Mouse (Mus musculus) stomach, postnatal 0 days (tissue): ENCODE measurements around the gene Pgm5. TPM values are rescaled to one million over a fixed set of nuclear protein-coding genes. Genes with fewer than 3 reads are reported as not detected.

Source experiments
- ATAC-seq: fragments of 200-750 bp; cut with Nextera tagmentation; 2 replicates; pipeline ENCODE4 v1.8.0; 2017; ENCODE audit not compliant: low FRiP score, low TSS enrichment
- DNase-seq: peaks from one replicate; pipeline ENCODE4 v3.0.0-alpha.2; 2016; ENCODE audit warnings: low spot score
- H3K27ac ChIP-seq: fragments of 300-500 bp; sonication (generic); replicated peaks from 2 replicates; pipeline ENCODE4 v1.5.1; 2014; ENCODE audit warnings: mild to moderate bottlenecking, control low read depth
- H3K27me3 ChIP-seq: fragments of 300-500 bp; sonication (generic); 2 replicates; pipeline ENCODE4 v1.6.1; 2014; ENCODE audit warnings: low read length; ENCODE audit not compliant: control insufficient read depth, insufficient read depth
- H3K36me3 ChIP-seq: fragments of 300-500 bp; sonication (generic); 2 replicates; pipeline ENCODE4 v1.6.1; 2014; ENCODE audit warnings: low read length, mixed read lengths; ENCODE audit not compliant: control insufficient read depth, insufficient read depth
- H3K4me1 ChIP-seq: fragments of 300-500 bp; sonication (generic); replicated peaks from 2 replicates; pipeline ENCODE4 v1.6.1; 2014; ENCODE audit warnings: antibody characterized with exemption; ENCODE audit not compliant: control insufficient read depth, insufficient read depth
- H3K4me2 ChIP-seq: fragments of 300-500 bp; sonication (generic); replicated peaks from 2 replicates; pipeline ENCODE4 v1.6.1; 2014; ENCODE audit warnings: low read depth, mild to moderate bottlenecking, control low read depth, moderate library complexity
- H3K4me3 ChIP-seq: fragments of 300-500 bp; sonication (generic); 2 replicates; pipeline ENCODE4 v1.5.1; 2014; ENCODE audit warnings: low read depth, low read length, control low read depth
- H3K9ac ChIP-seq: fragments of 300-500 bp; sonication (generic); 2 replicates; pipeline ENCODE4 v1.6.1; 2014; ENCODE audit warnings: mild to moderate bottlenecking, low read length, control low read depth, mixed read lengths
- H3K9me3 ChIP-seq: fragments of 300-500 bp; sonication (generic); 2 replicates; pipeline ENCODE4 v1.6.1; 2016; ENCODE audit warnings: low read length; ENCODE audit not compliant: control insufficient read depth
- CTCF ChIP-seq: IDR thresholded peaks from 2 replicates; pipeline ENCODE4 v1.5.1; 2016; ENCODE audit warnings: antibody characterized with exemption, low read depth, mild to moderate bottlenecking, moderate library complexity
- EP300 ChIP-seq: optimal IDR thresholded peaks from 2 replicates; pipeline ENCODE3; 2016; ENCODE audit warnings: antibody characterized with exemption
- WGBS: fragments of 180-500 bp; shearing (Covaris S2); extraction: QIAGEN DNeasy Blood & Tissue Kit; methylation state at CpG from one replicate; pipeline ENCODE4 v1.1.7; 2014; 5-methylcytosine and 5-hydroxymethylcytosine counted together
- polyA plus RNA-seq: library from polyadenylated mRNA; unstranded; fragments of >200 nt; fragmentation: Nextera tagmentation; extraction: Ambion mirVana; gene quantifications from 2 replicates; pipeline ENCODE4 v1.2.1, GENCODE M21; 2015

Gene Pgm5
- polyA plus RNA-seq, 1 experiment from 2014 or later: 6.3 TPM

DNA sequence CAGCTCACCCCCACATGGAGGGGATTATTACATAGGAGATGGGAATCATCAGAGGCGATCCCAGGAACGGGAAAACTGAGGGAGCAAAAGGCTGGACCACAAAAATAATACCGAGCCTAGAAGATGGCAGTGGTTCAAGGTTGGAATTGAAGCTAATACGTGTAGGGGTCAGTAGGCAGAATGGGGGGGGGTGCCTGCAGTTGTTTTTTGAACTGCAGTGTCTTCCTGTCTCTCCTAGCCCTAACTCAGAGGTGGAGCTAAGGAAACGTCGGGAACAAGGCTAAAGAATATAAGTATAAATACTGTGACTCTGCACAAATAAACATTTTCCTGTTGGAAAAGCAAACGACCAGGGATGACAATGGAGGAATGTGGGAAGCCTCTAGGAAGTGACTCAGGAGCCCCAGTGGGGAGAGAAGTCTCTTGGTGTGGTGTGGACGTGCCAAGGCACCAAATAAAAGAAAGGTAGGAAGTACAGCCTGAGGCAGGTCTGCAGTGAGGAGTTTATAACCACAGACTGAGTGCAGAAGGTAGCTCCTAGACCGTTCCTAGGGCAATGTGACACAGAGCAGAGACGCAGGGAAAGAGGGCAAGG, 189.2 kb downstream of the Pgm5 start:
- no peak for DNase-seq
- H3K27me3 ChIP-seq: no peaks in the 10 kb centered on the region
- WGBS: 50% methylated on average over 10 of the region's 10 CpGs
- H3K9me3 ChIP-seq: no peaks in the 10 kb centered on the region
- no peak overlapping the region for H3K9ac ChIP-seq
- ATAC-seq: no peak
- H3K4me1 ChIP-seq: no peaks in the 10 kb centered on the region
- H3K4me2 ChIP-seq: no peak overlapping the region
- no peak overlapping the region for H3K27ac ChIP-seq
- no peaks in the 10 kb centered on the region for H3K36me3 ChIP-seq
- H3K4me3 ChIP-seq: no peak overlapping the region
- TF ChIP-seq EP300 (no peak), CTCF (no peak)

DNA sequence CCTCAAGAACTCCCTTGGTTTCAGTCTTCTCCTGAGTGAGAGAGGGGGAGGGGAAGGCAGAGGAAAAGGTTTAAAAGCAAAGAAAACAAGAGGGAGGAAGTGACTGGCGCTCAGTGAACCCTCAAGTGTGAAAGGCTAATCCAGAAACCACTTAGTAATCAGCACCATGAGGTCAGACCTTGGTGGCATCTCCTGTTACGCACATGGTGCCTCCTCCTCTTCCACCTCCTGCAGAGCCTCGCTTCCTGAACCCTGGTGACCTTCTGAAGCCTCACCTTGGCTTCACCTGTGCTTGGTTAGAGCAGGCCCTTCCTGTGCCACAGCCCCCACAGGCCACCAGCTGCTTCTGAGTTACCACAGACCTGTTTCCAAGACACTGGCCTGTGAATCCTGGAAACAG, 190.1 kb downstream of the Pgm5 start:
- ATAC-seq (no peak), DNase-seq (no peak)
- no peak overlapping the region for H3K4me2 ChIP-seq
- no peak overlapping the region for H3K4me3 ChIP-seq
- H3K4me1 ChIP-seq: no peaks in the 10 kb centered on the region
- H3K9ac ChIP-seq: no peak overlapping the region
- WGBS: 61% methylated on average over 3 of the region's 3 CpGs
- H3K27me3 ChIP-seq: no peaks in the 10 kb centered on the region
- H3K27ac ChIP-seq: no peak overlapping the region
- TF ChIP-seq CTCF: no peak
- no peak for TF ChIP-seq EP300
- H3K9me3 ChIP-seq: no peaks in the 10 kb centered on the region
- no peaks in the 10 kb centered on the region for H3K36me3 ChIP-seq

DNA sequence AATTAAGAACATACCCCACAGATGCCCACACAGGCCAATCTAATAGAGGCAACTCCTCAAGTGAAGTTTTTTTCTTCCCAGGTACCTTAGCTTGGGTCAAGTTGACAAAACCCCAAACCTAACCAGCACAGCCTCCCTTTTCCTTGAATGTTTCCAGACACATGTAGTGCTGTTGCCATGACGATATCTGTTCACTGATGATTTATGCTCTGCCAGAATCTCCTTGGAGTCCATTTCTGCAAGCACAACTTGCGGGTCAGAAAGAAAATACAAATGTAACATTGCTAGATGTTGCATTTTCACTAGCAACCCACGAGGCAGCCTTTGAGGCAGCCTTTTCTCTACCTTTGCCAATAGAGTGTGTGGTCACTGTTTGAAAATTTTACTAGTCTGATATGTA, 194.1 kb downstream of the Pgm5 start:
- Histone ChIP-seq H3K4me3 (no peak overlapping the region), H3K4me1 (no peaks in the 10 kb centered on the region), H3K27ac (no peak overlapping the region), H3K9me3 (no peaks in the 10 kb centered on the region), H3K4me2 (no peak overlapping the region), H3K36me3 (no peaks in the 10 kb centered on the region), H3K27me3 (no peaks in the 10 kb centered on the region), H3K9ac (no peak overlapping the region)
- DNase-seq (no peak), ATAC-seq (no peak)
- 76% methylated on average over 3 of the region's 3 CpGs for WGBS
- no peak for TF ChIP-seq CTCF
- TF ChIP-seq EP300: no peak

DNA sequence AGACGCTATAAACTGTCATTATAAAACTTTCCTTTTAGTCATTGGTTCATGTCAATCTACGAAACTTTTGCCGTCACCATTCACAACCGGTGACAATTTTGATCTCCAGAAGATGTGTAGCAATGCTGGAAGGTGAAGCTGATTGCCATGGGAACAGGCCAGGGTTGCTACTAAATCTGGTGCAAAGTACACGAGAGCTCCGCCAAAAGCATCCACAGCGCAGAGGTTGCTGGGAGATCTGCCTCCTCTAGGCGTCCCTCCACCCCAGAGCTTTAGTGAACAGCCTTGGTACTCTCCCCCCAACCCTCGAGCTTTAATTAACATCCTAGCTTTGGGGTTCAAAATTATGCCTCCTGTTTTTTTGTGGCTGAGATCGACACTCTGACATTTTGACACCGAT, 195.9 kb downstream of the Pgm5 start:
- WGBS: 77% methylated on average over 11 of the region's 11 CpGs
- Histone ChIP-seq H3K9ac (no peak overlapping the region), H3K9me3 (no peaks in the 10 kb centered on the region), H3K27ac (no peak overlapping the region), H3K4me1 (no peaks in the 10 kb centered on the region), H3K4me2 (no peak overlapping the region), H3K36me3 (no peaks in the 10 kb centered on the region), H3K27me3 (no peaks in the 10 kb centered on the region), H3K4me3 (no peak overlapping the region)
- ATAC-seq (no peak), DNase-seq (no peak)
- TF ChIP-seq EP300: no peak
- no peak for TF ChIP-seq CTCF

DNA sequence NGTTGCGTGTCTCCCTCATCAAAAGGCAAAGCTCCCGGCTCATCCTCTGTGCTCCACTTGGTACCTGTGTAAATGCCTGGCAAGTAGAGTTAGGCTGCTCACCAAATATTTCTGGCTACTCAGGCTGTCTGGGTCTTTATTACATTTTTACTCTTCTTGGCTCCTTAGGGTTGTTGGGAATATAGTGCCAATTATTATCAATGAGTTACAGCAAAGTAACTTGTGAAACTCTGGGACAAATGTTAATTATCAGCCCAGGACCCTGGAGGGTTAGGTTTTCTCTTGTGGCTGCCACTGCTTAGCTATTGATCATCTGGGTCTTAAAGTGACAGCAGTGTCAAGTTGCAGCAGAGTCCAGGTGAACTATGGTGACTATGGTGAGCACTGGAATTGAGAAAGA, 199.3 kb downstream of the Pgm5 start:
- H3K9ac ChIP-seq: no peak overlapping the region
- no peak overlapping the region for H3K27ac ChIP-seq
- no peaks in the 10 kb centered on the region for H3K9me3 ChIP-seq
- no peaks in the 10 kb centered on the region for H3K4me1 ChIP-seq
- DNase-seq: no peak
- H3K36me3 ChIP-seq: no peaks in the 10 kb centered on the region
- H3K4me2 ChIP-seq: no peak overlapping the region
- 92% methylated on average over 2 of the region's 2 CpGs for WGBS
- ATAC-seq: no peak
- no peak overlapping the region for H3K4me3 ChIP-seq
- TF ChIP-seq EP300: no peak
- TF ChIP-seq CTCF: no peak
- H3K27me3 ChIP-seq: no peaks in the 10 kb centered on the region

DNA sequence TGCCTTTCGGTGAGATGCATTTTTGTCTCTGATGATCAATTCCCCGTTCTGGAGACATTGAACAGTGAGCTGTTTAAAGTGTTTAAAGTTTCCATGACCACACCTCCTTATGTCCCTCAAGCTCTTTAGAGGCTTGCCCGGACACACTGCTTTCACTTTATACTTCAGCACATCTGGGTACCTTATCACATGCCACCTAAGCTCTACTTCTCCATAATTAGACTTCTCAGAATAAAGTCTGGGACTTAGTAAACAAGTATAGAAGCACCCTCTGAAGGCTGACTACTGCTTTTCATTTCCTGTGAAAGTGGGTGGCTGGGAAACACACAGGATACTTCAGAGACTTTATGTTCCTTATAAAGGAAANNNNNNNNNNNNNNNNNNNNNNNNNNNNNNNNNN, 204.7 kb downstream of the Pgm5 start:
- DNase-seq (no peak), ATAC-seq (no peak)
- TF ChIP-seq CTCF (no peak), EP300 (no peak)
- no peaks in the 10 kb centered on the region for H3K9me3 ChIP-seq
- H3K27me3 ChIP-seq: no peaks in the 10 kb centered on the region
- H3K27ac ChIP-seq: no peak overlapping the region
- H3K36me3 ChIP-seq: no peaks in the 10 kb centered on the region
- WGBS: 69% methylated on average over 3 of the region's 3 CpGs
- no peak overlapping the region for H3K9ac ChIP-seq
- H3K4me1 ChIP-seq: no peaks in the 10 kb centered on the region
- no peak overlapping the region for H3K4me2 ChIP-seq
- H3K4me3 ChIP-seq: no peak overlapping the region
